In genomic region chr9:57503622-57504380, GRCm38 (mm10) we compare ENCODE assay signal across 8 mouse cellular contexts. TPM values are rescaled to one million over a fixed set of nuclear protein-coding genes. Genes with fewer than 3 reads are reported as not detected.
DNase-seq lines count a peak whose midpoint lies in the region; TF ChIP-seq lines count a peak whose summit lies in the region.

TSS of gene Rpp25 (plus strand) at chr9:57504026.

- WGBS in hindbrain, embryonic 10.5 days, result under 1% methylated on average over 46 of the region's 46 CpGs

- H3K36me3 ChIP-seq in ES-E14 (ENCODE audit: control insufficient read depth, insufficient read depth, low read length, poor library complexity, severe bottlenecking), result no peaks in the 10 kb centered on the region; the same call in 1 of the 2 replicates
- no peaks in the 10 kb centered on the region for H3K36me3 ChIP-seq in hindbrain, embryonic 10.5 days

- H3K9me3 ChIP-seq in ES-E14 (ENCODE audit: control insufficient read depth, insufficient read depth, low read depth, low read length), result no peaks in the 10 kb centered on the region
- H3K9me3 ChIP-seq in hindbrain, embryonic 10.5 days, result no peaks in the 10 kb centered on the region

- DNase-seq in ES-E14 (ENCODE audit: low read depth, low spot score), result no peak
- DNase-seq in adrenal gland, postnatal 14 days, result peak; percentile 85
- peak; percentile 24 for DNase-seq in forelimb bud, embryonic 11.5 days (ENCODE audit: low read depth, low spot score)
- peak; percentile 66 for DNase-seq in hindbrain, embryonic 10.5 days (ENCODE audit: low spot score)
- DNase-seq in left cerebral cortex, adult 2 months (ENCODE audit: extremely low spot score in 1 of 2, low spot score in 2 of 2), result peak; percentile 54 to 70
- peak; percentile 48 for DNase-seq in lung, postnatal 14 days
- DNase-seq in right cerebral cortex, postnatal 36 days (ENCODE audit: low spot score in 2 of 2), result peak; percentile 22 to 53
- DNase-seq in cerebellum, adult 8-10 months, result no peak

- peak within 1 kb of the TSS; percentile 84 to 87 for H3K4me3 ChIP-seq in ES-E14 (ENCODE audit: insufficient read depth in 1 of 2, low read depth in 1 of 2, low read length in 2 of 2, poor library complexity in 1 of 2, severe bottlenecking in 1 of 2)
- peak within 1 kb of the TSS; percentile 57 for H3K4me3 ChIP-seq in hindbrain, embryonic 10.5 days
- peak within 1 kb of the TSS; percentile 57 for H3K4me3 ChIP-seq in left cerebral cortex, adult 2 months

- in situ Hi-C loops in ES-E14 (cut with MboI; ENCODE audit: low sequenced_read_pairs in 2 of 2, unreplicated experiment in 2 of 2), result no loop called here

- peaks cover 12 to 21% of the 10 kb centered on the region in 2 experiments for H3K4me1 ChIP-seq in ES-E14 (ENCODE audit: control insufficient read depth in 2 of 2, insufficient read depth in 2 of 2, low read length in 2 of 2, poor library complexity in 1 of 2)
- peaks cover 53% of the 10 kb centered on the region for H3K4me1 ChIP-seq in hindbrain, embryonic 10.5 days (replicated peaks)

- peak within 1 kb of the TSS; percentile 94 for H3K9ac ChIP-seq in ES-E14 (ENCODE audit: insufficient read depth, low read depth, low read length, poor library complexity, severe bottlenecking)

- H3K27ac ChIP-seq in ES-E14 (ENCODE audit: insufficient read depth, low read depth, low read length, poor library complexity, severe bottlenecking), result peak within 1 kb of the TSS; percentile 74
- H3K27ac ChIP-seq in hindbrain, embryonic 10.5 days, result peak within 1 kb of the TSS; percentile 13; the same call in 1 of the 2 replicates
- H3K27ac ChIP-seq in left cerebral cortex, adult 2 months, result peak within 1 kb of the TSS; percentile 69

- intact Hi-C loops in left cerebral cortex, adult 2 months (cut with DNase I), result loop anchor here (2.0 kb wide), 3 partner anchors 17 to 35 kb away; partner anchors contain the start of genes Cox5a and Scamp5

- no peak for TF ChIP-seq CTCF in left cerebral cortex, adult 2 months (IDR thresholded peaks at IDR 0.05)

- H3K27me3 ChIP-seq in hindbrain, embryonic 10.5 days (ENCODE audit: insufficient read depth, poor library complexity, severe bottlenecking), result peaks cover 86% of the 10 kb centered on the region

TF ChIP-seq in ES-E14, 5 proteins besides CTCF, POLR2A, EP300 and RAD21:
- TF ChIP-seq ZNF384 (IDR thresholded peaks at IDR 0.05; ENCODE audit: low read depth, low read length) (no peak), ZC3H11A (IDR thresholded peaks at IDR 0.05; ENCODE audit: borderline replicate concordance, low read depth, low read length) (no peak), HCFC1 (IDR thresholded peaks at IDR 0.05; ENCODE audit: borderline replicate concordance, insufficient read depth, low read length) (0 out of 2 replicates have a peak, but pooled peaks have one; percentile 32), CHD2 (IDR thresholded peaks at IDR 0.05; ENCODE audit: low read depth, low read length) (no peak), MAFK (IDR thresholded peaks at IDR 0.05; ENCODE audit: insufficient read depth, low read depth, low read length) (no peak)

RNA-seq across cellular contexts. Expression of gene Rpp25, which starts in this region (rescaled TPM):
- total RNA-seq in ES-E14 (2012; rRNA removed), result 40.9 and 48.7 TPM in 2 replicates
- total RNA-seq in adrenal gland, postnatal 14 days (2021), result 2.2 and 2.7 TPM in 2 replicates
- polyA plus RNA-seq in hindbrain, embryonic 10.5 days (2016; fragmentation: Nextera tagmentation; extraction: Ambion mirVana), result 2.5 and 9.7 TPM in 2 replicates
- total RNA-seq in left cerebral cortex, adult 2 months (2021), result 10 to 100 TPM; 16.9 to 18.5 TPM

Comparison
In these comparisons a context has a peak if more than half of its experiments do, and no peak if none do; other contexts are left out.
1. DNase-seq: peak in adrenal gland, postnatal 14 days (single experiment), forelimb bud, embryonic 11.5 days (single experiment), hindbrain, embryonic 10.5 days (single experiment), left cerebral cortex, adult 2 months (2 of 2), lung, postnatal 14 days (single experiment) and right cerebral cortex, postnatal 36 days (2 of 2); none in ES-E14 (single experiment) and cerebellum, adult 8-10 months (single experiment).
2. H3K27ac ChIP-seq: peak in every context shown above with its lines; median percentile 74 in ES-E14; 69 in left cerebral cortex, adult 2 months; 13 in hindbrain, embryonic 10.5 days.
3. Peak in every context shown above with its lines, with median percentiles within 50 percentile points of each other: H3K4me3 ChIP-seq.